Mouse (Mus musculus) heart, postnatal 10 days (tissue): ENCODE results near the gene Lingo3. TPM values are rescaled to one million over a fixed set of nuclear protein-coding genes. Genes with fewer than 3 reads are reported as not detected.

Source experiments
- DNase-seq, 2 experiments: peaks; one replicate each; pipeline ENCODE4 v3.0.0; 2021
- intact Hi-C: fragments of 180-260 bp; cut with DNase I; formaldehyde crosslinking; loops from one replicate; pipeline ENCODE4 v1.15.1; 2025
- total RNA-seq, 2 experiments: library from RNA; stranded (reverse); gene quantifications; 2 replicates each; pipeline ENCODE4 v1.2.3; 2021

Lingo3 gene
- total RNA-seq, 2 experiments from 2014 or later = 3.8 to 6.5 TPM

DNA sequence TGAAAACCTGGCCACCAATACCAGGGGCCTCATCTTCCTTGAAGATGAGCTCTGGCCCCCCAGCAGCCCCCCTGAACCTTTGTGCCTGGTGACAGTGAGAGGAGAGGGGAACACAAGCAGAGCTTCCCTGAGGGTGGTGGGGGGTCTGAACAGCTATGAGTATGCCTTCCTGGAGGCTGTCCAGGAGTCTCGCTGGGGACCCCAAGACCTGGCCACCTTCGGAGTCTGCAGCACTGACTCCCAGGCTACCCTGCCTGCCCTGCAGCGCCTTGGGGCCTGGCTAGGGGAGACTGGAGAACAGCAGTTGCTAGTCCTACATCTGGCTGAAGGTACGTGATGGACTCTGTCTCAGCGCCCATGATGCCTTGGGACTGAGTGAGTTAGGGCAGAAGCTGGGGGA is 38.5 kb downstream of the Lingo3 start:
- no peak for DNase-seq
- intact Hi-C loops = loop anchor here (5.0 kb wide), 3 partner anchors 58 to 192 kb away; no protein-coding TSS in a partner anchor

DNA sequence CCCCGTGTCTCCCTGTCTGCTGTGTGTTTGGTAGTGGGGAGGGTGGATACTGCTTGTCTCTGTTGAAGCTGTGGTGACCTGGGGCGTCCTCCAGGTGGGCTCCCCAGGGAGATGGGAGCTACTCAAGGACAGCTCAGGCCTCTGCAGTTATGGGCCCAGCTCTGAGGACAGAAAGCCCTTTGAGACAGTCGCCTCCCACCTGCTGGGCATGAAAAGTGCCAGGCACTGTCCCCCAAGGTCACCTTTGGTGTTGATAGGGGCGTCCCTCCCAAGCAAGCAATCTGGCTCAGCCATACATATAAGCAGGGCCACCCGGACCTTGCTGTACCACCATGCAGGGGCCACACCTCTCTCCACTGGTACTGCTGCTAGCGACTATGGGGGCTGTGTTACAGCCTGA is 38.9 kb downstream of the Lingo3 start, which contains the start of gene Amh:
TSS of gene Amh (plus strand) at position 328 of the 400 bp plus-strand sequence.
- no peak for DNase-seq
- intact Hi-C loops = loop anchor here (5.0 kb wide), 3 partner anchors 58 to 192 kb away; no protein-coding TSS in a partner anchor

DNA sequence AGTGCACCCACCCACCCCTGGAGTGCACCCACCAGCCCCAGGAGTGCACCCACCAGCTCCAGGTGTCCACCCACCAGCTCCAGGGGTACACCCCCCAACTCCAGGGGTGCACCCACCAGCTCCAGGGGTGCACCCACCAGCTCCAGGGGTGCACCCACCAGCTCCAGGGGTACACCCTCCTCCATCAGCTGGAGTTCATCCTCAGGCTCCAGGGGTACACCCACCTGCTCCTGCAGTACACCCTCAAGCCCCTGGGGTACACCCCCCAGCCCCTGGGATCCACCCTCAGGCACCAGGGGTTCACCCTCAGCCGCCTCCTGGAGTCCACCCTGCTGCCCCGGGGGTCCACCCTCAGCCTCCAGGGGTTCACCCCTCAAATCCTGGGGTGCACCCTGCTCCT is 39.5 kb downstream of the Lingo3 start:
- intact Hi-C loops = no loop called here
- no peak for DNase-seq

DNA sequence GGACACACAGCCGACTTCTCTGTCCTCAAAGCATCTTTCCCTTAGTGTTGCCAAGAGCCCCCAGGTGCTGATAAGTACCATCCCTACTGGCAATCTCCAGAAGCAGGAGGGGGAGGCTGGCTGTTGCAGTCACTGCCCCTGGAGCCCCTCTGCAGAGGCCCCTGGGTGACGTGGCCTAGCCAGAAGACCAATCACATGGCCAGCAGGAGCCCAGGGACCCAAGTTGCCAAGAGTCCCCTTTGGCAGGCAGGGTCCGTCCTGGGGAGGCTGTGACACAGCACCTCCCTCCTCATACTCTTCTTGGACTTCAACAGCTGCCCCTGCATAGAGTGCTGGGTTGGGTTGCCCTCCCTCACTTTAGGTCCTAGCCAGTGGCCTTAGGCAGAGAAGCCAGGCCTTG is 40.8 kb downstream of the Lingo3 start:
- DNase-seq = no peak
- intact Hi-C loops = no loop called here

DNA sequence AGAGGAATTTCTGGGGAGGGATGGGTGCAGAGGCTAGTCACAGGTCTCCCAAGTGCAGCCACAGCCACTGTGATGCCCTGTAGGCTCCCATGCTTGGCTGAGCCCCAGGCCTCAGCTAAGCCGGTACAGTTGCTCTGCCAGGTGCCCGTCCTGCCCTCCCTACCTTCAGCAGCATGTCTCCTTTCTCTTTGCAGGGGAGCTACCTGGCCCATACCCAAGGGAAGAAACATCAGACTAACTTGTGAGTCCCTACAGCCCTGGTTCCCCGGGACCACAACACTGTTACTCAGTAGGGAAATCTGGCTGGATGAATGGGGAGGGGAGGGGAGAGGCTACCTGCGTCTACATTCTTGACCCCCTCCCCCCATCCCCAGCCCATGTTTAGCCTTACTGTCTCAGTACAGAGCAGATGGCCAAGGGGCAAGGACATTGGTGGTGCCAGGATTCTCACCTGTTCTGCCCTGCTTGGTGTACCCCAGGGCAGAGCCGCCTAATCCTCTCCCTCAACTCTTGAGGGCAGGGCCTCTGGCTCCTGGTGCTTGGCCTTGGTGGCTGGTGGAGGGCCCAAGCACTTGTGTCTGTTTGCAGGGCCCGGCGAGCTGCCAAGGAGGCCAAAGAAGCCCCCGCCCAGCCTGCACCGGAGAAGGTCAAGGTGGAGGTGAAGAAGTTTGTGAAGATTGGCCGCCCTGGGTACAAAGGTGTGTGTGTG is 41.5 kb downstream of the Lingo3 start:
- DNase-seq = no peak
- intact Hi-C loops = no loop called here

DNA sequence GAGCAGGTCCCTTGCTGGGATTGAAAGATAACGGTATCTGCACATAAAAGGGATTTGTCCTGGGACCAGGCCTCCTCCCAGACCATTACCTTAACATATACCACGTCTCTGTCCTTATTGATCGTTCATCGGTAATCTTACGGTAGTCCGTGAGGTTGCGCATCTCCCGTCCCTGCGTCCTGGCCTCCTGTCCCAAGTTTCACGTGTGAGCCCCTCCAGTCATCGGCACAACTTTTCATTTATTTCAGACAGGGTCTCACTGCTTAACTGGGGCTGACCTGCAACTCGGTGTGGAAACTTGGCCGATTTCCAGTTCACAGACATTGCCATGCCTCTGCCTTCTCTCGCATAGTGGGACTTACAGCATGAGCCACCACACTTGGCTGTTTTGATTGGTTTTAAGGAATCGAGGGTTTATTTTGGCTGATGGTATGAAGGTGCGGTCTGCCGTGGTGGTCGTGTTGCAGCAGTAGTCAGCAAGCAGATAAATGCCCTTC is 44.7 kb downstream of the Lingo3 start:
- intact Hi-C loops = loop anchor here (5.0 kb wide), 1 partner anchor 378 kb away; the partner anchor contains the start of gene Eef2
- DNase-seq = no peak

DNA sequence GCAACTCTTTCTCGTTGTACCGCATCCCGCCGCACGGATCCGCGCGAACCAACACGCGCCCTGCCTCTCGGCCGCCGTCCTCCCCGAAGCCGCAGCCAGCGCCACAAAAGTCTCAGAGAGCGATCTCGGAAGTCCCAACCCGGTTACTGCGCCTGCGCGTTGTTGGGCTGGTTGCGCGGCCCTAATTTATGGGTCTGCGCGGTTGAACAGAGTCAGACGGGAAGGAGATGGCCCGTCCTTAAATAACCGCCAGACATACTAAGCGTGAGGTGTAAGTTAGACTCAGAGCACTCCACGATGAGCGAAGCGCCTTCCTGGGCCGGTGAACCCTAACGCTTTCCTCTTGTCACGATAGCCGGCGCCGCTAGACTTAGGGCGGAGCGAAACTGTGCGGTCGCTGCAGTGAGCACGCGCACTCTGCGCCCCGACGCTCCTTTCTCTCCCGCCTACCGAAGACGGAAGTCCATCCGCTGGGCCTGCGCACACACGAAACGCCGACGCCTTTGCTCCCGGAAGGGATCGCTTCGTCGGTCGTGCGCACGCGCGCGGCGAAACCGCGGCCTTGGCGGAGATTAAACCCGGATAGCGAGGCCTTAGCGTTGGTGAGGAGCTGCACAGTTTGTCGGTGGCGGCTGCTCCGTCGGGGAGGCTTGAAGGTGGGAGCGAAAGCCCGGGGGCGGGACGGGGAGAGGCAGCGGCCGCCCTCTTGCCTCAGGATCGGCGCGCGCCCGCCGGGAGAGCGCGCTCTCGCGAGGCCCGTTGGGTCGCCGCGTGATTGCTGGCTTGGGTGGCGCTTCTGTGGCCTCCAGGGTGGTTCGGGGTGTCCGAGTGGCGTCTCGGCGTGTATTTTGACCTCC is 45.5 kb downstream of the Lingo3 start, which contains the start of the genes Sf3a2 and Plekhj1:
TSS of gene Sf3a2 (plus strand) at position 49 of the 857 bp plus-strand sequence.
TSS of gene Plekhj1 (minus strand) at position 477 of the 857 bp plus-strand sequence.
- DNase-seq = peak; percentile 96 to 97
- intact Hi-C loops = loop anchor here (5.0 kb wide), 1 partner anchor 379 kb away; the partner anchor contains the start of gene Eef2

DNA sequence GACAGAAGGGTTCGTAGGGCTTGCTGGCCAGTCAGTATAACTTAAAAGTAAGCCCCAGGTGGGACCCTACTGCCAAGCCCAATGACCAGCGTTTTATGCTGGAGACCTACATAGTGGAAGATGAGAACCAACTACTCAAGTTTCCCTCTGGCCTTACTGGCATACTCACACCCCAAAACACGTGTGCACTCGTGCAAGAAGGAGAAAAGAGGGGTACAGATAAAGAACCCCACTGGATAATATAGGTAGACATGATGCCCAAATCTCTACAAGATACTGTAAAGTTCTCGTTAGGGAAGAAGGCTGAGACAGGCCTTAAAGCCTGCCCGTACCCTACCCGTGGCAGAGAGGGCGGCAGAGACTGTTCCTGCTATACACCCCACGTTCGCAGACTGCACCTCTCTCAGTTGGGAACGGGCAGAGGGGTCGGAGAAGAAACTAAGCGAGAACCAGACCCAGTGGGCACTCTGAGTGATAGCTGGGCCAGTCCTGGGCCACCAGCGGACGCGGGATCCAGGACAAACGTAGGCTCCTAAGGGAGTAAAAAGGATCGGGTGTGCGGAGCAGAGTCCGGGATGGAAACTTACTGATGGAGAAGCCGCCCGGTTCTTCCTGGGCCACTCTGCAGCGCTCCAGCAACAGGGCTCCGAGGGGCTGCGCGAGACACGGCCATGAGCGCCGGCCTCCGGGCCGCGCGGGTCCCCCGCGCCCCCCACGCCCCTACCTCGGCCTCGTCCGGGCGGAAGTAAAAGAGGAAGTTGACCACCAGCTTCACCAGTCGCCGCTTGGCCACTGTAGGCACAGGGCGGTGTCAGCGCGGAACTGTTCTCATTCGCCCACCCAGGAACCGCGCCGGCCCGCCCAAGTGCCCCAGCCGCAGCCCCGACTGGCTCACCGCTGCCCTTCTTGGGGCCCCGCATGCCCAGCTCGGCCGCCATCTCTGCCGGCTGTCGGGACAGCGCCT is 46.4 kb downstream of the Lingo3 start:
- intact Hi-C loops = loop anchor here (5.0 kb wide), 1 partner anchor 380 kb away; the partner anchor contains the start of gene Eef2

DNA sequence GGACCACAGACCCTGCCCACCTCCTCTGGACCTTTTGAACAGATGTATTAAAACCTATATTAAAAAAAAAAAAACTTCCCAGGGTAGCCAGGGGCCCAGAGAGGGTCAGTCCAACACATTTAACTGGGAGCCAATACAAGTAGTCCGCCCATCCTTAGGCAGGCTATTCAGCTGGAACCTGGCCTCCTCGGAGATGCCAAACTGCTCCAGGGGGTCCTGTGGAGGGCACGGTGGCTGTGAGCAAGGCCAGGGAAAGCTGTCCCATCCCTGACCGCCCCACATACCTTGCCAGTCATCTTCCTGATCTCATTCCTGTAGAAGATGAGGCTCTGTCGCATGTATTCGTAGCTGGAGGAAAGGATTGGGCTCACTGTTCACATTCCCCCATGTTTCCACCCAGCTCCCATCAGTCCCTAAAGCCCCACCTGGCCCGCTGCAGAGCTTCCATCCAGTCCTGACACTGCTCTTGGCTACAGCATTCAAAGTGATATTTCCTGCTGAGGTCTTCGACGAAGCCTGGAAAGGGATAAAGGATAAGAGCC is 47.5 kb downstream of the Lingo3 start:
- intact Hi-C loops = loop anchor here (5.0 kb wide), 1 partner anchor 381 kb away; the partner anchor contains the start of gene Eef2
- no peak for DNase-seq

More for the DNA sequence above, 46.4 kb downstream of the Lingo3 start:
- no peak for DNase-seq

DNA sequence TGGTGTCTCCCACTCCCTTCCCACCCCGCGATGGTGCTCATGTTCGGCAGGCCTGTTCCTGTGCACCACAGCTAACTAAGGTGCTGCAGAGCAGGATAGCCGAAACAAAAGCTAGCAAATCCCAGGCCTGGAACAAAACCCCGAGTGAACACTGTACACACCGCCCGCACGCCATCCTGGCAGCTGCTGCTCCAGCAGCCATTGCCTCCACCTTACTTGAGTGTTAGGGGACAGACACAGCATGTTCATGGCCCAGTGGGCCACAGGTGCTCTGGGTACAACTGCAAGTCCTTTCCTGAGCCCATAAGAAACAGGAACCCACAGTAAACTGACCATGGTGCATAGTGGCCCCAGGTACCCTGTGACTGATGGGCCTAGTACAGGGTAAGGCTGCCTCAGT is 49.1 kb downstream of the Lingo3 start:
- intact Hi-C loops = loop anchor here (5.0 kb wide), 1 partner anchor 383 kb away; the partner anchor contains the start of gene Eef2
- DNase-seq = no peak

DNA sequence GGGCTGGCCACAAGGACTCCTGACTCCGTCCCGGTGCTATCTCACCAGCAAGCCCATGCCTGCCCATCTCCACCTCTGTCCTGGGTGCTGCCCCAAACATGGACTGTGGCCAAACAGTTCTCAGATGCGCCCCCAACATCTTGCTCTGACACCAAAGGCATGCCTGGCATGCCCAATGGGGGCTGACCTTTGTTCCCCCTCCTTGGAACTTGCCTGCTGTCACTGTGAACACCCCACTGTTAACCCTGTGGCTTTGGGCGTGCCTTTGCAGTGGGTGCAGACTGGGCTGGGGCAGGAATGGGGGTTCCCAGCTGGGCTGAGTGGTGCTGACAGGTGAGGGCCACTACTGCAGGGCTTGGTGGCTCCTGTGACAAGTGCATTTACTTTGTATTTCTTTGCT is 50.0 kb downstream of the Lingo3 start:
- no peak for DNase-seq
- intact Hi-C loops = no loop called here

DNA sequence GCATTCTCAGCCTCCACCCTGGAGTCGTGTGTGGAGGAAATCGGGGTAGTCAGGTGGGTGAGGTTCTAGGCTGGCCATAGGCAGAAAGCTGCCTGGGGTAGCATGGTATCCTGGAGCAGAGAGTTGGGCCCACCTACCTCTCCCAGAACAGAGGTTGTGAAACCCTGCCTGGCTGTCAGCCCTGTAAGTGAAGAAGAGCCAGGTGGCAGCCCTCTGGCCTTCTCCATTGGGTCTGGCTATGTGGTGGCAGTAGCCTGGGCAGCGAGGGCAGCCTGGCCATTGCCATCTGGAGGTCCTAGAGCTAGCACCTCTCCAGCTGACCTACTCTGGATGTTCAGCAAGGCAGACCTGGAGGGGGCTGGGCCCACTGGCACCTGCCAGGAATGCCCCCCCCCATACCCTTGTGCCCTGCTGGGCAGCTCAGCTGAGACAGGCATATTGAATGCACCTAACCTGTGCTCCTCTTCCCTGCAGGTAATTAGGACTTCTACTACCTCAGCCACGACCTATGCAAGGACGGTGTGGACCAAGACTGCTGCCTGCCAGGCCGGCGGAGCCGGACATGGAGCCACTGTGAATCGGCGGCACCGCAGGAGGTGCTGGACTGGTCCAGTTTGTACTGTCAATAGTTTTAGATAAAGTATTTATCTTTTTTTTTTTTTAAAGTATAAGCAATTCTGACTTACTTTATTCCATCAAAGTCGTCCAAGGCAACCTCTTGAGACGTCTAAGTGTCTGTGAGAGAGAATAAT is 50.6 kb downstream of the Lingo3 start:
- intact Hi-C loops = no loop called here
- no peak for DNase-seq

DNA sequence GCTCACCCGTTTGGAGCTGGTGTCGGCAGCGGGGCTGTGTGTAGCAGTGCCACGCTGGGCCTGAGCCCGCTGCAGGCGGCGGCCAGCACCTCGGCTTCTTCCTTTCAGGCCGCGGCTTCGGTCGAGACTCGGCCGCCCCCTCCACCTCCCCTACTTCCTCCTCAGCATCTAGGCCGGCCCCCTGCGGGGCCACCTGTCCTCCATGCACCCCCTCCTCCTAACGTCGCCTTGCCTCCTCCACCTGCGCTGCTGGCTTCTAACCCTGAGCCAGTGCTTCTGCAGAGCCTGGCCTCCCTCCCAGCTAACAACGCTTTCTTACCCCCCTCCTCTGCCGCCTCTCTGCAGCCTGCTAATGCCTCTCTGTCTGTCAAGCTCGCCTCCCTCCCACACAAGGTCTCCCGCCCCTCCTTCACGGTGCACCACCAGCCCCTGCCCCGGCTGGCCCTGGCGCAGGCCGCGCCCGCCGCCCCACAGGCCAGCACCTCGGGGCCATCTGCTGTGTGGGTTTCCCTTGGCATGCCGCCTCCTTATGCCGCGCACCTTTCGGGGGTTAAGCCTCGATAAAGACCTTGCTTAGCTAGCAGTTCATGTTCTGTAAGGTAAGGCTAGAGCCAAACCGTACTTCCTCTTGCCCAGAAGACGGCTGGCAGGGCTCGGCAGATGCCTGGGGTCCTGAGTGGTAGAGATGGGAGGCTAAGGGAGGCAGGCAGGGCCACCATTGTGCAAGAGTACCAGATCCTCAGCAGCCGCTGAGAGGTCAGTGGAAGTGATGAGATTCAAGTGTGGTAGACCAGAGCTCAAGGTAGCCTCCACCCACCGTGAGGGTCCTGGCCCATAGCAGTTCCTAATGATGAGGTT is 51.4 kb downstream of the Lingo3 start:
- no peak for DNase-seq
- intact Hi-C loops = no loop called here

DNA sequence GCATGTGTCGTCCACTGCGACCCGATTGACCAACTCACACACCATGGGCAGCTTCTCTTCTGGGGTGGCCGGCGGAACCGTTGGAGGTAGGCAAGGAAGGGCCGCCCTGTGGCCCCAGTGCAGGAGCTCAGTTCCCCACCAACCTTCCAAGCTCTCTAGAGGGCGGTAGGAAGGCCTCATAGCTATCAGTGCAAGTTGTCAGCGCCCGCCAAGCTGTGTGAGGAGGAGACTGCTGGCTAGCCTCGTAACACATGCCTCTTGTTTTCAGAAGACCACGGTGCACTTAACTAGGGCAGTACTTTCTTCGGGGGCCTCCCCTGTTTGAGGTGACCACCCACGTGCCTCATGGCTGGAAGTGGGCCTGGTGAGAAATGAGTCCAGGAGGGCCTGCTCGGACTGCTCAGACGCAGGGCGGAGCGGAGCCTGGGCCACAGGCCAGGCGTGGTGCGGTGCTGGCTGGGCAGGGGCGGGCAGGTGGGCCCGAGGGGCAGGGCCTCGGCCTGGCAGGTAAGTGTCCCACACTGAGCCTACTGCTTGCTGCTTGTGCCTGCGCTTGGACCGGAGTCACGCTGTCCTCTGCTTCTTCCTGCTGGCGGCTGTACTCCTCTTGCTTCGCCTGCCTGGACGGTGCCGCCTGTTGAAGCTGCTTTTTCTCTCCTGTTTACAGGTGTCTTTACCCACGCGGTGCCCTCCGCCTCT is 52.2 kb downstream of the Lingo3 start:
- DNase-seq = peak in 1 of 2 experiments; percentile 55
- intact Hi-C loops = no loop called here

DNA sequence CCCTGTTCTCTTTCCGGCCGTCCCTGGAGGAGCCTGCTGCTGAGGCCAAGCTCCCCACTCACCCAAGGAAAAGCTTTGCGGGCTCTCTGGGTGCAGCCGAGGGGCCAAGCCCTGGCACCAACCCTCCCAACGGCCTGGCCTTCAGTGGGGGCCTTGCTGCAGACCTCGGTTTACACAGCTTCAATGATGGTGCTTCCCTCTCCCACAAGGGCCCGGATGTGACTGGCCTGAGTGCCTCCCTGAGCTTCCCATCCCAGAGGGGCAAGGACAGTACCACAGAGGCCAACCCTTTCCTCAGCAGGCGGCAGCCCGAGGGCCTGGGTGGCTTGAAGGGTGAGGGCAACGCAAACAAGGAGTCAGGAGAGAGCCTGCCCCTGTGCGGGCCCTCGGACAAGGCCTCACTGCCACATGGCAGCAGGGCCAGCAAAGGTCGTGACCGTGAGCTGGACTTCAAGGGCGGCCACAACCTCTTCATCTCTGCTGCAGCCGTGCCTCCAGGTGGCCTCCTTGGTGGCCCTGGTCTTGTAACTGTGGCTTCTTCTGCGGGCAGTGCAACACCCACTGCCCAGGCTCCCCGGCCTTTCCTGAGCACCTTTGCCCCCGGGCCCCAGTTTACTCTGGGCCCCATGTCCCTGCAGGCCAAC is 53.0 kb downstream of the Lingo3 start:
- intact Hi-C loops = no loop called here
- DNase-seq = no peak

DNA sequence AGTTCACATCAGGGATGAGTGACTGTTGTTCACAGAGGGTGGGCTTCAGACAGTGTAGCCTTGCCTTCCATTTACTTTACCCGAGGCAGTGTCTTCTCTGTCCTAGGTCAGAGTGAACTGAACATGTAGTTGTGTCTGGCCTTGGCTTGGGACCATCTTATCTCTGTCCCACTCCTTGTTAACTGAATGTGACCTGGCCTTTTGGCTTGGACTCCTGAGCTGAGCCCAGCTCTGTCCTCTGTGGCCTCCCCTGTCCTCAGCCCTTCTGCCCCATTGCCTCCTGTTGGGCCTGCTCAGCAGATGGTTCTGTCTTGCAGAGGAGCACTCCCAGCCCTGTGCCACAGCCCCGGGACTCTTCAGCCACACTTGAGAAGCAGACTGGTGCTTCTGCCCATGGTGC is 56.3 kb downstream of the Lingo3 start:
- intact Hi-C loops = no loop called here
- peak; percentile 64 to 72 for DNase-seq

DNA sequence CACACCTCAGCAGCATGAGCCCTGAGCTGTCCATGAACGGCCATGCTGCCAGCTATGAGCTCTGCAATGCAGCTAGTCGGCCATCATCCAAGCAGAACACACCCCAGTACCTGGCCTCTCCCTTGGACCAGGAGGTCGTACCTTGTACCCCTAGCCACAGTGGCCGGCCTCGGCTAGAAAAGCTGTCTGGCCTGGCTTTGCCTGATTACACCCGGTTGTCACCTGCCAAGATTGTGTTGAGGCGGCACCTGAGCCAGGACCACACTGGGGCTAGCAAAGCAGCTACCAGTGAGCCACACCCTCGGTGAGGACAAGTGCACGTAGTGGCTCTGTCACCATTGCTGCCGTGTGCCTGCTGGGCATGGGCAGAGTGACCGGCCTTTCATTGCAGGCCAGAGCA is 57.9 kb downstream of the Lingo3 start:
- intact Hi-C loops = no loop called here
- DNase-seq = no peak
